Mouse (Mus musculus) cortical plate, adult 2 months (tissue): ENCODE results near the gene Tmed9. TPM values are rescaled to one million over a fixed set of nuclear protein-coding genes. Genes with fewer than 3 reads are reported as not detected.
"Not testable (repeated sequence)": the region's sequence is repeated elsewhere in the genome, so short reads cannot be mapped to it uniquely, and the experiment has no call there.

Source experiments
- H3K27ac ChIP-seq: fragments of 200-500 bp; 2 replicates; pipeline ENCODE4 v1.5.1; 2012; ENCODE audit warnings: low read length, control low read depth, inconsistent platforms; ENCODE audit not compliant: insufficient read depth
- H3K4me1 ChIP-seq: fragments of 200-500 bp; 2 replicates; pipeline ENCODE4 v1.6.1; 2011; ENCODE audit warnings: low read length; ENCODE audit not compliant: control insufficient read depth, insufficient read depth
- H3K4me3 ChIP-seq: fragments of 200-500 bp; 2 replicates; pipeline ENCODE4 v1.5.1; 2011; ENCODE audit warnings: mild to moderate bottlenecking, low read length, control low read depth; ENCODE audit not compliant: insufficient read depth
- CTCF ChIP-seq: fragments of 200-500 bp; IDR thresholded peaks from 2 replicates; pipeline ENCODE4 v1.5.1; 2011; ENCODE audit warnings: mild to moderate bottlenecking, control low read depth, low read length; ENCODE audit not compliant: insufficient read depth; ENCODE audit errors: extremely low read depth
- POLR2A ChIP-seq: fragments of 200-500 bp; IDR thresholded peaks from 2 replicates; pipeline ENCODE4 v1.6.1; 2011; ENCODE audit warnings: mild to moderate bottlenecking, low read length, control low read depth; ENCODE audit not compliant: insufficient read depth; ENCODE audit errors: extremely low read depth
- polyA plus RNA-seq: library from polyadenylated mRNA; depleted of rRNA; stranded (reverse); fragments of >200 nt; gene quantifications from 2 replicates; pipeline ENCODE4 v1.2.3, GENCODE M21; 2012; rRNA removed

Gene Tmed9
- polyA plus RNA-seq, 1 experiment: 111 TPM

- TF ChIP-seq CTCF (peak; percentile 48), POLR2A (peak; percentile 87)
- Histone ChIP-seq H3K4me3 (peak within 1 kb of the TSS; percentile 62), H3K4me1 (0 out of 2 replicates have a peak, but pooled peaks cover 3% of the 10 kb centered on the region), H3K27ac (no peak within 1 kb of the TSS)
These were observed 61.2 kb downstream of the Tmed9 start, which contains the start of gene Ddx46 for GRCm38 (mm10) chr13:55634639-55635127. Gene Ddx46, plus strand, starts transcription at chr13:55635027.

GRCm38 (mm10) chr13:55635146-55635571 lies 61.6 kb downstream of the Tmed9 start:
- 0 out of 2 replicates have a peak, but pooled peaks cover 3% of the 10 kb centered on the region for H3K4me1 ChIP-seq
- no peak overlapping the region for H3K27ac ChIP-seq
- H3K4me3 ChIP-seq: peak overlapping the region; percentile 62
- no peak for TF ChIP-seq POLR2A
- no peak for TF ChIP-seq CTCF

- Histone ChIP-seq H3K4me3 (no peak overlapping the region), H3K4me1 (0 out of 2 replicates have a peak, but pooled peaks cover 3% of the 10 kb centered on the region), H3K27ac (no peak overlapping the region)
- TF ChIP-seq CTCF (no peak), POLR2A (no peak)
These were observed 62.9 kb downstream of the Tmed9 start for GRCm38 (mm10) chr13:55636185-55636983.

GRCm38 (mm10) chr13:55640480-55640879 lies 66.9 kb downstream of the Tmed9 start:
- H3K4me3 ChIP-seq, H3K4me1 ChIP-seq, H3K27ac ChIP-seq: not testable (repeated sequence)
- TF ChIP-seq CTCF: peak; percentile 74

GRCm38 (mm10) chr13:55644525-55644924 lies 71.0 kb downstream of the Tmed9 start:
- H3K4me3 ChIP-seq: no peak overlapping the region
- H3K27ac ChIP-seq: no peak overlapping the region
- TF ChIP-seq CTCF (no peak), POLR2A (no peak)
- H3K4me1 ChIP-seq: no peaks in the 10 kb centered on the region

Other genes starting within 250 kb of the Tmed9 start
- gene Mxd3, start 243.9 kb upstream of the Tmed9 start, polyA plus RNA-seq: 1.2 and 1.9 TPM in 2 replicates
- 53.0 and 57.0 TPM in 2 replicates for gene Lman2, start 210.9 kb upstream of the Tmed9 start, polyA plus RNA-seq
- 40.2 and 44.9 TPM in 2 replicates for gene Rgs14, start 204.0 kb upstream of the Tmed9 start, polyA plus RNA-seq
- gene Slc34a1, start 175.5 kb upstream of the Tmed9 start, polyA plus RNA-seq: 0.21 and 0.30 TPM in 2 replicates
- gene Pfn3, start 158.5 kb upstream of the Tmed9 start, polyA plus RNA-seq: 0.40 and 0.56 TPM in 2 replicates
- gene F12, start 146.9 kb upstream of the Tmed9 start, polyA plus RNA-seq: 0.63 and 1.0 TPM in 2 replicates
- gene Grk6, start 128.7 kb upstream of the Tmed9 start, polyA plus RNA-seq: 75.3 and 80.1 TPM in 2 replicates
- 68.1 and 73.5 TPM in 2 replicates for gene Prr7, start 109.5 kb upstream of the Tmed9 start, polyA plus RNA-seq
- gene Dbn1, start 85.6 kb upstream of the Tmed9 start, polyA plus RNA-seq: 336 and 368 TPM in 2 replicates
- 168 and 171 TPM in 2 replicates for gene Pdlim7, start 60.1 kb upstream of the Tmed9 start, polyA plus RNA-seq
- gene Dok3, start 44.4 kb upstream of the Tmed9 start, polyA plus RNA-seq: 15.6 and 16.8 TPM in 2 replicates
- gene Ddx41, start 37.1 kb upstream of the Tmed9 start, polyA plus RNA-seq: 81.1 and 87.4 TPM in 2 replicates
- gene Fam193b, start 2.6 kb upstream of the Tmed9 start, polyA plus RNA-seq: 138 and 157 TPM in 2 replicates
- gene B4galt7, start 26.2 kb downstream of the Tmed9 start, polyA plus RNA-seq: 30.8 and 31.1 TPM in 2 replicates
- gene Caml, start 49.3 kb downstream of the Tmed9 start, polyA plus RNA-seq: 67.2 and 73.7 TPM in 2 replicates
- 44.5 and 48.3 TPM in 2 replicates for gene Ddx46, start 61.3 kb downstream of the Tmed9 start, polyA plus RNA-seq
- gene B230219D22Rik, start 119.4 kb downstream of the Tmed9 start, polyA plus RNA-seq: 62.5 and 65.3 TPM in 2 replicates
- gene Txndc15, start 140.9 kb downstream of the Tmed9 start, polyA plus RNA-seq: 63.9 and 66.4 TPM in 2 replicates
- gene Pcbd2, start 153.6 kb downstream of the Tmed9 start, polyA plus RNA-seq: 31.6 and 32.2 TPM in 2 replicates
- 0.38 and 0.44 TPM in 2 replicates for gene Catsper3, start 210.8 kb downstream of the Tmed9 start, polyA plus RNA-seq